Mouse (Mus musculus) spleen, adult 2 months (tissue): ENCODE data around the gene Arf3.

Experiments used
- CTCF ChIP-seq: fragments of 200-500 bp; IDR thresholded peaks from 2 replicates; pipeline ENCODE4 v1.5.1; 2011; ENCODE audit warnings: mild to moderate bottlenecking, inconsistent platforms; ENCODE audit not compliant: insufficient read depth, insufficient read length, insufficient replicate concordance; ENCODE audit errors: extremely low read depth
- POLR2A ChIP-seq: fragments of 200-500 bp; IDR thresholded peaks from 2 replicates; pipeline ENCODE4 v1.6.1; 2011; ENCODE audit warnings: low read depth, low read length, inconsistent platforms

DNA sequence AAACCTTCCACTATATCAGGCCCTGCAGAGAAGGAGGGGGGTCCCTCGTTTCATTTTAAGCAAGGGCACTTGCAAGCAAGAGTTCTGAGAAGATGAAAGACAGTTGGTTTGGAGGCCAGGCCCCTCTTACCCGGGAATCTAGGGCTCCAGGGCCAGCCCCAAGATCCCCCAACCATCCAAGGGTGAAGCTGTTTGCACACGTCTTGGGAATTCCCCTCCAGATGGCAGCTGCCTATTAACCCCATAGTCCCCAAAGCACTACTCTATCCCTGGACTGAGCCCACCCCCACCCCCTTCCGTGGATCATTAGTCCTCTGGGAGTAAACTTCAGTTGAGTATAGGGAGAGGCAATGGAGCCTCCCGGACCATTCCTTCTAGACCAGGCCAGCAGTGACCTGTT is 12.5 kb upstream of the Arf3 start:
- TF ChIP-seq CTCF, result no peak
- TF ChIP-seq POLR2A, result no peak
